Mouse (Mus musculus) frontal cortex, adult 2 months (tissue): ENCODE data around the gene Phyhd1. TPM values are rescaled to one million over a fixed set of nuclear protein-coding genes. Genes with fewer than 3 reads are reported as not detected.
A peak's percentile ranks its signal among the peaks of the same experiment; 100 is the strongest.

Experiments used
- DNase-seq, 2 experiments: peaks; one replicate each; pipeline ENCODE4 v3.0.0; 2022; ENCODE audit warnings: low spot score in 1 of 2; ENCODE audit errors: extremely low spot score in 1 of 2
- polyA plus RNA-seq: library from polyadenylated mRNA; depleted of rRNA; stranded (reverse); fragments of >200 nt; gene quantifications from 2 replicates; pipeline ENCODE4 v1.2.3, GENCODE M21; 2012; rRNA removed

Gene Phyhd1
- 33.8 and 34.0 TPM in 2 replicates for polyA plus RNA-seq

DNA sequence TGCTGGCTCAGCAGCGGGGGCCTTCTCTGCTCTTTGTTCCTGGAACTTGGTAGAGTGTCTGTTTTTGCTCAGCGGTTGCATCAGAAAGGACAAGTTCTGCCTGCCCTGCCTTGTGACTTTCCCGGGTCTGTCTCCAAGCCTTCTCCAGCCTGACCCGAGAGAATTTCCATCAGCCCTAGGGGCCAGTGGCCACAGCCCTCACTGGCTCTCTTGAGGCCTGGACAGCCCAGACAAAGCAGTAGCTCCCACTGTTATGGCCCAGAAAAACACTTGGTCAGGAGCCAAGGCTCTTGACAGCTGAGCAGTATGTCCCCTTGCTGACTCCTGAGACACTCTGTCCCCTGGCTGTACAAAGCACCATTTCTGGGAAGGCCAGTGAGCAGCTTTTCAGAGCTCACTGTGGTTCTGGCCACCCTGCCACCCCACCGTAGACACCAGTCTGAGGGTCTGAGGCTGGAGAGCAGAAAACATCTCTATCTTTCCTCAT lies at the start of gene Phyhd1:
Gene Phyhd1, plus strand, starts transcription at position 437 of the 487 bp plus-strand sequence.
- peak; percentile 55 for DNase-seq

DNA sequence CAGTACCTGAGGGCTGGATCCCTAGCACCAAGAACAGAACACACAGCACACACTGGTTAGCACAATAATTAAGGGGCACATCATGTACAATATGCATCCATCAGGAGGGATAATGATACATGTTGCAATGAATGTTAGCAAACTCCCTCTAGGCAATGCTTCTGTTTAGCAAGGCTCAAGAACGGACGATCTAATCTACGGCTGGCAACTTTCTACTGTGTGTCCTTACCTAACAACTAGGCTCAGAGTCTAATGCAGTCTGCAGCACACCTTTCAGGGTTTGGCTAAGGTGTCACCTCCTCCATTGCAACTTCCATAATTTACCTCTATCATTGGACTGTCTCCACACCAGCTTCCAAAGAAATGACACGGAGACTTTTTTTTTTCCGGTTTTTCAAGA lies 49.7 kb upstream of the Phyhd1 start:
- DNase-seq: no peak

DNA sequence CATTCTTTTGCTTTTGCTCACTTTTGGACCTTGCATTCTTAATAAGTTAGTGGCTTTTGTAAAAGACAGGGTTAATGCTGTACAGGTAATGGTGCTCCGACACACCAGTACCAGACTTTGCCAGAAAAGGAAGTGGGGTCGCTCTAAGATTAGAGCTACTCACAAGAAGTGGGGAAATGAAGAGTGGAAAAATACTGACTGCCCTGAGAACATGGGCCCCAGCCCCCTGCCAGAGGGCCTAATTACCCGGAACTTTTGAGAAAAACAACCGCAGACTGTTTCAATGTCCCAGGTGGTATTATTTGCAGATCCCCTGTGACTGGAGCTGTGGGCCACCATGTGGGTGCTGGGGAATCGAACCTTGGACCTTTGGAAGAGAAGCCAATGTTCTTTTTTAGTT lies 30.4 kb upstream of the Phyhd1 start:
- no peak for DNase-seq

DNA sequence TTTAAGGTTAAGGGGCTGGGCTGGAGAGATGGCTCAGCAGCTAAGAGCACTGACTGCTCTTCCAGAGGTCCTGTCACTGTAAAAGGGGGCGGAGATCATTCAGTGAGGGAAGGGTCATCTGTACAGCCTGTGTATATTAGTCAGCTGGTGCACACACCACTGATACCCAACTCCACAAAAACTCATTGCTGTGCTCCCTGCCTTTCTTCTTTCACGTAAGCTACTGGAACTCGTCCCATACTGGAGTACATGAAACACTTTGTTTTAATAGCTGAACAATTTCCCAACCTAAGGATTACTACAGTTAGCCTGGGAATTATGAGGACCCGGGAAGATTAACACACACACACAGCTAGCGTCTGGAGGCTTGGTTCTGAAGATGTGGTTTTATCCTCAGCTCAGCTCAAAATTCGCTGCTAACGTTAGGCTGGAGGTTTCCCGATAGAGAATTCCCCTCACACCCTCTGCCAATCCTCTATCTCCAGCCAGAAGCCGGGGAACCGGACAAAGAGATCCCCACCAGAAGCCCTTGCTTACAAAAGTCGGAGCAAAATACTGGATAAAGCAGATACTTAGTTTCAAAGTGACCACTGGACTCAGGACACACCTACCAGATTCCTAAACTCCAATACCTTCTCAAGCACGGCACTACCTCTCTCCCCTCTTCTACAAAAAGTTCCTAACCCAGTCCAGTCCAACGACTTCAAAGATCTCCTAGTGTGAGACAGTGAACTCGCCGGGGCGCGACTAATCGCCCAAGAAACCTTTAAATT lies 29.4 kb upstream of the Phyhd1 start:
- DNase-seq: no peak

DNA sequence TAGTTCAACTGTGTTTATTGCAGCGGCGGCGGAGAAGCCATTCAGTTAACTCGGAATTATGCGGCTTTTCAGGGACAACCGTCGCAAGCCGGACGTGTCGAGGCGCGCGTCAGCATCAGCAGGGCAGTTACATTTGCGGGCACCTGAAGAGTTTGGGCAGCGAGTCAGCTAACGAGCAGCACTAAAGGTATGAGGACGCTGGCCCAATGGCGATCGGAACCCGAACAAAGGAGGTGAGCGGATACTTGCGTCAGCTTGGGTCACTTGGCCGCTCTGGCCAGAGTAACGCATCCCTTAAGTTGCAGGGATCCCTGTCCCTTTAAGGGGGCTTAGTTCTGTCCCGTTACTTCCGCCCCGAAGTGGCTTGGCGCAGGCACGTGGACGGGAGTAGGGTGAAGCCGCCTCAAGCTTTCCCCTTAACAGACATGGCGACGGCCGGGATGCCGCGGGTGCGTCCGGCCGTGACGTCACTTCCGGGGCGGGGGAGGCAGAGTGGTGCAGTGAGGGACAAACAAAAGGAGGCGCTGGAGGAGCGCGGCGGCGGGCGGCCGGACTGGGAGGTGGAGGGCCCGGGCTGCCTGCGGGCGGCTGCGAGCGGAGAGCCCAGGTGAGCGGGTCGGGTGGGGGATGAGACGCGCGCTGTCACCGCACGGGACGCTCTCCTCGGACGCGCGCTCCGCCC lies 28.7 kb upstream of the Phyhd1 start, which contains the start of gene Lrrc8a:
Gene Lrrc8a, plus strand, starts transcription at position 517 of the 682 bp plus-strand sequence.
- peak; percentile 98 to 100 for DNase-seq

DNA sequence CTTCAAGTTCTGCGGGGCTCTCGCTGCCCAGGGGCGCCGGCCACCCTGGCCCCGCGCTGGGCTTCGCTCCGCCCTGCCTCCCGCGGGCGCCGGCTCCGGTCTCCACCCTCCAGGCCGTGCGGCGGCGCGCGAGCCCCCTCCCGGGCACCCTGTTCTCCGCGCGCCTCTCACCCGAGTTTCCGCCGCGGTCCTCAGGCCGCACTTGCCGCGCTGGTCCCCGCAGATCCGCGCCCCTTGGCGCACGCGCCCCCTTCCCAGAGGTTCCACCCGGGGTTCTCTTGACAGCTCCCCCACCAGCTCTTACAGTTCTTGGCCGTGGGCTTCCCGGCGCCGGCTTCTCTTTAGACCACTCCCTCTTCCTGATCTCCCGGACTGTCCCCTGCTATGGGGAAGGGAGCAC lies 28.1 kb upstream of the Phyhd1 start:
- DNase-seq: peak in 1 of 2 experiments; percentile 62

DNA sequence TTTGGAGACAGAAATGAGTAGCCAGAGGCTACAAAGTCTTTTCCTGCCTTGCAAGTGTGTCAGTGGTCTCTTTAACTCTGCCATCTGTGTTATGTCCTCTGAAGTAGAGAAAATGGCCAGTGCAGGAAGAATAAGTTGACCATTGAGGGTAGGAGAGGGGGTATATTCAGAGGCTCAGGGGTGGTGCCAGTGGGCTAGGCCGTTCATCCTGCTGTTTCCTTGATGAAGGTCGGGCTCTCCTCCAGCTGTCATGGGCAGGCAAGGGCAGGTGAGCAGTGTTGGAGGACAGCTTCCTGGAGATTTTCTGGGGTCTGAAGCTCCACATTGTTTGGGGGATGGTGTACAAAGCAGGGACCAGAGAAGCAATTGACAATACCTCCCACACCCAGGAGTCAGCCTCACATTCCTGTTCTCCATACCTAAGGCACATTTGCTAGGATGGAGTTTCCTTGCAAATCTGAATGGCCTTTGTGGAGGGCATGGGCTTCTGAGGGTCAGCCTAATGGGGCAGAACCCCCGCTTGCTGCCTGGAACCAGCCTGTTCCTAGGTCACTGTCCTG lies 27.0 kb upstream of the Phyhd1 start:
- no peak for DNase-seq

DNA sequence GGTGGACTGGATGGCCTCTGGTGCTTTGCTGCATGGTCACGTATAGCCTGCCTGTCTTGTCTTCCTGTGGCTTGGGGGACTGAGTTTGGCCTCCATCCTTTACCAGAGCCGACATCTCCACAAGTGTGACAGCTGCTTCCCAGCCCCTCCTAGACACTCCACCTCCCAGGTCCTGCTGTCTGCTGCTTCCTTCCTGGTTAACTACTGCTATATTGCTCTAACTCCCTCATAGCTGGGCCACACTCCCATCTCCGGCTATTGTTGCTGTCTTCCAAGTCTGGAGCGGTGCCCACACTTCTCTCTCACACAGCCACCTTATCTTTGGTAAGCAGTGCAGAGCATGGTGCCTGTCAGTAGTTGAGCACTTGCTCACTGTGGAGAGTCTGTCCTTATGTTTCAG lies 26.2 kb upstream of the Phyhd1 start:
- no peak for DNase-seq

DNA sequence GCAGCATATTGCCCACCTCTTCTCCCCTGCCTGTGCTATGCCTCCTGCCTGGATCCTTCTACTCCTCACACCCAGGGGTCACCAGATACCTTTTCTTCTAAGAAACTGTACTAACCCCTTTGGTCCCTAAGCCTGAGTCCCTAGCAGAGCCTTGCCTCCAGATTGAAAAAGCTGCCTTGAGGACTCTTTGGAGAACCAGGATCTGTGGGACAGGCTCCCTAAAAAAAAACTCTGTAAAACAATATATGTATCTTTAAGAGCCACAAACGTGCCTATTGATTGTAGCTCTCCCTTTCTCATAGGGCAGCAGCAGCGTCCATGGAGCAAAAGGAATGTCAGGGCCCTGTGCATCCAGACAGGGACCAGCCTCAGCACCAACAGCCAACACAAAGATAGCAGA lies 25.7 kb upstream of the Phyhd1 start, which contains the start of gene Gm28035:
Gene Gm28035, plus strand, starts transcription at position 301 of the 400 bp plus-strand sequence.
- no peak for DNase-seq

DNA sequence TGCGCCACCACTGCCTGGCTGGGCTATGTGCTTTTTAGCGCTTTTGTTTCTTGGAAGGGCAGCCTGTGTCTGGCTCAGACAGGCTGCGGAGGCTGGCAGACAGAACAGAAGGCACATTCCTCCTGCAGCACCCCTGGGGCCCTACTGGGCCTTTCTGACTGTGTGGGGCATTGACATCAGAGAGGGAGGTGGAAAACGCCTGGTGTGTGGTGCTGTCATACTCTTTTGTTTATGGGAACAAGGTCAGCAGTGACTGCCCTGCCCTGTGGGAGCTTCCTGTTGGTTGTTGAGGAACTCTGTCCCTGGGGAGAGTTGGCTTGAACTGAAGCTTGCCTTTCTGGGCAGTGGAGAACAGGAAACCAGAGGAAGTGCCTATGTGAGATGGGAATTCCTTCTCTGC lies 23.5 kb upstream of the Phyhd1 start:
- no peak for DNase-seq

DNA sequence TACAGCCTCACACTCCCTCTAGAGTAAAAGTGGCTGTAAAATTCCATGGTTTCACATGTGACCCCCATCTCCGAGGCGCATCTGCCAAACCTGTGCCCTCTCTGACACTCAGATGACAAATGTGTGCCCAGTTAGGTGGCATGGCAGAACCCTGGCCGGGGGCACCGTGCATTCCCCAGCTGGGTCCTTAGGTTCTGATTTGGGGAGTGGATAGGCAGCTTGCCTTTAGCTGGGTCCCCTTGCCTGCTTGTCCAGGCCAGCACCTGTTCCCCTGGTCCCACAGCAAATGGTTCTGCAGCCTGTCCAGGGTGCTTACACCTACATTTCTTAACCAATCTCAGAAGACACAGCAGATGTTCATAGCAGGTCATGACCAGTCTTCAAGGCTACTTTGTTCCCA lies 22.6 kb upstream of the Phyhd1 start:
- DNase-seq: no peak

DNA sequence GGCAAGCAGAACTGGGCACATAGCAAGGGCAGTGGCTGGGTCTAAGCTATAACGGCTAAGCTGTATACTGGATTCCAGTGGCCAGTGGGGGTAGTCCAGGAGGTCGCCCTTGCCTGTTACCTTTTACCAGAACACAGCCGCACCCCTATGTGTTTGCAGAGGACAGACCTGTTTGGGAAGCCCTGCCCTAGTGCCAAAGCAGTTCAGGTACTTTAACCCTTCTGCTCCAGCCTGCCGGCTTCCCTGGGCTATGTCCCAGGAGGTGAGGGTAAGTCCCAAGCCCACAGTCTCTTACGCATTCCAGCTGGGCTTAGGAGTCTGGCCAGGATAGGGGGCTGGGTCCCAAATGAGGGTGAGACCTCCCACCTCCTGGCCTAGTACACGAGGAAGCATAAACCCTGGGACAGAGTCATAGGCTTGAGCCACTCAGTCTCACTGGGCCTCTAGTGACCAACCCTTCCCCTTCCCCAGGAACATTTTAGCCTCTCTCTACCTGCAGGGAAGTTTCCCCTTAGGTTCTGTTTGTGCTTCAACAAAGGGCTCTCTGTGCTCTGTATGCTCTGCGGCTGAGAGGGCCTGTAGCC lies 21.3 kb upstream of the Phyhd1 start:
- no peak for DNase-seq

DNA sequence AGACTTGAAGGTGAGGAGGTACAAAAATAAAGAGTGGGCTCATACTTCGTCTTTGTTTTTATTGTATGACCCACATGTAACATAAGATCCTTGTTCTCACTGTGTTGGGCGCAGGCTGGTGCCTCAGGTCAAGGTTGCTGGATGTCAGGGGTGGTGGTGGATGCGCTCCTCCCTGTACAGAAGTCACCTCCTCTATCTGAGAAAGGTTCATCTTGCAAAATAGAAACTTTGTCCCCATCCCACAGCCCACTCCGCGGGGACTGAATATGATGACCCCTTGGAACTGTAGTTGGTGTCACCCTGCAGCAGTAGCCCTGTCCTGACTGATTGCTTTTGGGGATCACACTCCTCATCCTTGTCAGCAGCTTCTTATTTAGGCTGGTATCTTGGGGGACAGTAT lies 19.0 kb upstream of the Phyhd1 start:
- DNase-seq: no peak

DNA sequence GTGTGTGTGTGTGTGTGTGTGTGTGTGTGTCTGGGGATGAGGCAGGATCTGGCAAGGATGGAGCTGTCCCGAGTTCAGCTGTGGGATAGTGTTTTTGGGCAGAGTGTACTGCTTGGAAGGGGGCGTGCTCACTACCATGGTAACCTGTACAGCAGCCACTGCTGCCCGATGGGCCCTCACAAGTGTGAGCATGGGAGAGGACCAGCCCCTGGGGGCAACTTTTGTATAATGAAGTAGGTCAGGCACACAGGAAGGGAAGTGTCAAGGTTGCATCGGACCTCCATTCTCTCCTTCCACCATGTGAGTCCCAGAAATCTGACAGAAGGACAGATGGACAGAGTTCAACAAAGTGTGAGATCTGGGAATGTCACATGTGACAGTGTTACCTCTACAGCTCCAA lies 18.3 kb upstream of the Phyhd1 start:
- DNase-seq: no peak

DNA sequence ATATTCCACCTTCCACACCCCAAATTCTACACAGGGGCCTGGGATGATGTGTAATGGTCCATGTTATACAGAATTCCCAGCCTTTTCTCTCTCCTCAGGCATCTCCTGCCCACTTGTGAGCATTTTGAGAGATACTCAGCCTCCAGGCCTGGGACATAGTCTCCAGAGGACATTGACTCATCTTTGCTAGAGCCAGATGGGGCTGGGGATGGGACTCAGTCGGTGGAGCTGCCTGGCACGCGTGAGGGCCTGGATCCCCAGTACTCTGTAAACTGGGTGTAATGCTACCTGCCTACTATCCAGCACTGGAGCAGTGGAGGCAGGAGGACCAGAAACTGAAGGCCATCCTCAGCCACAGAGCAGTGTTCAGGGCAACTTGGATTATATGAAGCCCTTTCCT lies 16.8 kb upstream of the Phyhd1 start:
- no peak for DNase-seq

DNA sequence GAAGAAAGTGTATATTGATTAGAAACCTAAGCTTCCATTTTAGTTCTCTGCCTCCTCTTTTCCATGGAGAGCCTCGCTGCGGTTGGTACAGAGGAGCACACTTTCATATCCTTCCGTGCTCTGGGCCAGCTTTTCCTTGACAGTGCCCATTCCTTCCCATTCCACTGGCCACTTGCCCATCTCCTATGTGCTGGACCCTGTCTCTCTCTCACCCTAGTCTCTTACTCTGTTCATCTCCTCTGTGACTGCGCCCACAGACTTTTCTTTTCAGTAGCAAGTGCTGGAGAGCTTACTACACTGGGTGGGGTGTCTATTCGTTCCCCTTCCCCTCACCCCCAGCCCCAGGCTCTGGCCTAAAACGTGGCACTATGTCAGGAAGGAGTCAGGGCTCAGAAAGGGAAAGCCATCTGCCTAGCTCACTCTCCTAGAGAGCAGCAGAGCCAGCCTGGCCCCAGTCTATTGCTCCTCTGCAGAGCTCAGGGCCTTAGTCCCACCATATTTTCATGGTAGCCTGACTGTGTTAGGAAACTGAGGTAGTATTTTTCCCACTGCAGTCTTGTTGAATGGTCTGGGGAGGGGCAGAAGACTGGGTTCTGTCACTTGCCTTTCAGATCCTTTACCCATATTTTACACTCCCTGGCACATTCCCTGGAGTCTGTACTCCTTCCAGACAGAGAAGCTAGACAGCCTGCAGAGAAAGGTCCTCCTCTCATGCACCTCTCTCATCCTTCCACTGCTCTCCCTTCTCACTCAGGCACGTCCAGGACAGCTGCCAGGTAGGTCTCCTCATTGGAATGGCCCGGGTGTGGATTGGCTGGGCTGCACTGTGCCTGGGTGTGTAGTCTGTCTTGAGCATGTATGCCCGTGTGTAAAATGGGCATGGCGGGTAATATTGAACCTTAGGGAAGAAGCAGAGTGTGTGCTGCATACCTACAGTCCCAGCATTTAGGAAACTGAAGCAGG lies 15.6 kb upstream of the Phyhd1 start:
- no peak for DNase-seq

DNA sequence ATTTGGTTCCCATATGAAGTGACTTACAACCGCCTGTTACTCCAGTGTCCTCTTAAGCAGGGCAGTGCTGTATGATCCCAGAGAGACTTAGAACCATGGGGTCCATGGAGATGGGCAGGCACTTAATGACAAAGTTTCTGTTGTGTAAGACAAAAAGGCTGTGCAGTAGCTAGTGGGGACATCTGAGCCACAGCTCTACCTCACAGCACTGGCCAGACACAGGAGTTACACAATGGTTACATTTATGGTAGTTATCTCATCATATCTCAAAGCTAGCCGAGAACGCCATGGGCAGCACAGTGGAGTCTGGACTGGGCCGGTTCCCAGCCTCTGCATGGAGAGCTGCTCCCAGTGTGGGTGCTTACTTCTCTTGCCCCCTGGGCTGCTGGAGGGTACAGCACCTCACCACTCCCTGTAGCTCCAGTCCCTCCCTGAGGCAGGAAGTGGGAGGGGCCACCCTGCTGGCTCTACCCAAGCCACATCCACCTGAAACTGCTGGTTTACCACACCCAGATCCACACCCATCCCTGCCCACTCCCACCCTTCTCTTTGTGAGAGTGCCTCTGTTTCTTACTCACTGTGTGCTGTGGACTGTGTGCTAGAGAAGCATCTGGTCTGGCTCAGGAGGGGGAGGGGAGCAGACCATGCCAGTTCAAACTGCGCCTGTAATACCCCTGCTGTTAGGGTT lies 14.4 kb upstream of the Phyhd1 start:
- no peak for DNase-seq

DNA sequence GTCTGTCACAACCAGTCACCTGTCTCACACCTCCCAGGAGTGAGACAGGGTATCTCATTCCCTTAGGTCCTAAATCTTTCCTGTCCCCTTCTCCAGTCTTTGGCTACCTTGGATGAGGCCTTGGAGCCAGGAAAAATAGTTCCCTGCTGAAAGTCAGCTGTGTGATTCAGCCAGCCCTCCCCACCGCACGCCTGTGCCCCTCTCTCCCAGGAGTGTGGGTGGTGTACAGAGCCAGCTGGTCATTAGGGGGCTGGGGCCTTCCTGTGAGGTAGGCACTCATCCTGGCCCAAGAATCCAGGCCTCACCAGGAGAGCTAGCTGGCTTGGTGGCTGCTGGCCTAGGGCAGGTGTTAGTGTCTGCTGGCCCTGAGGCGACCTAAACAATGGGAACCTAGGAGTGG lies 13.5 kb upstream of the Phyhd1 start:
- DNase-seq: peak in 1 of 2 experiments; percentile 39

DNA sequence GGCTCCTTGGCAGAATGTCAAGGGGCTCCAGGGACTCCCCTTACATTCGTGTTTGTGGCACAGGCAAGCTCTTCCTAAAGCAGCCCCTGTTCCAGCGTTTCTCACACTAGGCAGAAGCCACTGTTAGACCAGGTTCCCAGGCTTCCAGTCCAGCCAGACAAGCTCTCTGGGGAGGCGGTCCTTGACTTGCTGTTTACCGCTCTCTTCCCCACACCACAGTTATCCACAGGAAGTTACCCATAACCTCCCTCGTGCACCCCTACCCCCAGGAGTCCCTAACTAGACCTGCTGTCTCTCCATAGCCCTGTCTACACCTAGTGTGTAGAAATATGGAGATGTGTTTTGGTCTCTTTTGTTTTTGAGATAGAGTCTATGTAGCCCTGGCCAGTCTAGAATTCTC lies 12.2 kb upstream of the Phyhd1 start:
- no peak for DNase-seq
